Comparison of ENCODE assay signal across 16 mouse cellular contexts in genomic region chrX:169673056-169673455, GRCm38 (mm10).
"Had no signal": no experiment of that assay in that cellular context is flagged by ENCODE, and none has a peak within 500 bp of the region (broad histone marks: within the 10 kb centered on the region; RNA-seq: fewer than 3 reads in every experiment).

No protein-coding gene starts in this region.

- H3K27ac ChIP-seq: neural tube, embryonic 13.5 days; neural tube, embryonic 15.5 days; stomach, embryonic 15.5 days; stomach, postnatal 0 days had no signal

- H3K4me1 ChIP-seq: neural tube, embryonic 13.5 days; neural tube, embryonic 15.5 days; stomach, embryonic 15.5 days had no signal

- H3K4me3 ChIP-seq: neural tube, embryonic 13.5 days; neural tube, embryonic 15.5 days; stomach, embryonic 15.5 days had no signal

- DNase-seq: retina, postnatal 1 day; right cerebral cortex, adult 18-20 months; right cerebral cortex, postnatal 14 days; right cerebral cortex, postnatal 25 days; right cerebral cortex, postnatal 4 days; spleen, adult 18-20 months; thymus, adult 18-20 months; thymus, adult 2 months; thymus, postnatal 14 days; thymus, postnatal 25 days; thymus, postnatal 36 days; thymus, postnatal 4 days had no signal
